7 mouse cellular contexts compared by ENCODE assay signal in the genomic region with DNA sequence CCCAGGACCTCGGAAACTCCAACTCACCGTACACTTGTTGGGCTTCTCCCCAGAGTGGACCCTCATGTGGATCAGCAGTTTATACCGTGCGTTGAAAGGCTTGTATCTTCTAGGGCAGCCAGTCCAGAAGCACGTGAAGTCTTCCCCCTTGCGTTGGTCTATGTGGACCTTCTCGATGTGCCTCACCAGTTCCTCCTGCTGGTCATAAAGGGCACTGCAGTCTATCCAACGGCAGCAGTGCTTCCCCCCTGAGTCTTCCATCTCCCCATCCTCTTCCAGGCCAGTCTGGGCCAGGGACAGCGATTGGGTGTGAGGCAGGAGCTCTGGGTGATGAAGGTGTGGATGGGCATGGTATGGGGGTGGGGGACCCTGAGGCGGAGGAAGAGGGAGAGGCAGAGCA.
DNase-seq lines count a peak whose midpoint lies in the region; TF ChIP-seq lines count a peak whose summit lies in the region.

No protein-coding gene starts in this region.

- H3K9me3 ChIP-seq in ES-E14 (ENCODE audit: control insufficient read depth, insufficient read depth, low read depth, low read length), result no peaks in the 10 kb centered on the region

- in situ Hi-C loops in ES-E14 (cut with MboI; ENCODE audit: low sequenced_read_pairs in 2 of 2, unreplicated experiment in 2 of 2), result loop anchor here in 1 of 2 experiments (25.0 kb wide), 1 partner anchor 206 kb away; no protein-coding TSS in a partner anchor

- H3K4me1 ChIP-seq in ES-E14 (ENCODE audit: control insufficient read depth in 2 of 2, insufficient read depth in 2 of 2, low read length in 2 of 2, poor library complexity in 1 of 2), result no peaks in the 10 kb centered on the region

- TF ChIP-seq CTCF in layer of hippocampus, adult 2 months (conservative IDR thresholded peaks at IDR 0.05), result peak; percentile 77

- DNase-seq in layer of hippocampus, adult 2 months (ENCODE audit: low spot score in 2 of 2), result no peak
- DNase-seq in layer of hippocampus, adult 9-11 months, result no peak
- DNase-seq in ES-E14 (ENCODE audit: low read depth, low spot score), result peak; percentile 60
- DNase-seq in adrenal gland, postnatal 10 days, result peak; percentile 63
- DNase-seq in heart, postnatal 36 days, result peak; percentile 17 to 40
- DNase-seq in naive thymus-derived CD4-positive, alpha-beta T cell, adult 2 months (ENCODE audit: low read depth), result peak; percentile 41
- no peak for DNase-seq in layer of hippocampus, adult 9-10 months (ENCODE audit: low spot score)

- no peaks in the 10 kb centered on the region for H3K36me3 ChIP-seq in ES-E14 (ENCODE audit: control insufficient read depth, insufficient read depth, low read length, poor library complexity, severe bottlenecking)

- intact Hi-C loops in heart, postnatal 36 days (cut with DNase I), result loop anchor here (10.0 kb wide), 1 partner anchor 366 kb away; no protein-coding TSS in a partner anchor

- peak overlapping the region; percentile 39; the same call in 1 of the 2 replicates for H3K27ac ChIP-seq in layer of hippocampus, adult 2 months
- H3K27ac ChIP-seq in ES-E14 (ENCODE audit: insufficient read depth, low read depth, low read length, poor library complexity, severe bottlenecking), result no peak overlapping the region

- H3K4me3 ChIP-seq in layer of hippocampus, adult 2 months, result no peak overlapping the region
- H3K4me3 ChIP-seq in ES-E14 (ENCODE audit: insufficient read depth in 1 of 2, low read depth in 1 of 2, low read length in 2 of 2, poor library complexity in 1 of 2, severe bottlenecking in 1 of 2), result peak overlapping the region in 1 of 2 experiments; percentile 34; a peak in 1 of 4 replicates

- no peak overlapping the region for H3K9ac ChIP-seq in ES-E14 (ENCODE audit: insufficient read depth, low read depth, low read length, poor library complexity, severe bottlenecking)

TF ChIP-seq in ES-E14, 5 proteins besides CTCF, POLR2A, EP300 and RAD21:
- peak; percentile 65; the same call in 1 of the 2 replicates for TF ChIP-seq ZC3H11A (IDR thresholded peaks at IDR 0.05; ENCODE audit: borderline replicate concordance, low read depth, low read length)
- no peak for TF ChIP-seq MAFK (IDR thresholded peaks at IDR 0.05; ENCODE audit: insufficient read depth, low read depth, low read length)
- TF ChIP-seq ZNF384 (IDR thresholded peaks at IDR 0.05; ENCODE audit: low read depth, low read length), result no peak
- TF ChIP-seq HCFC1 (IDR thresholded peaks at IDR 0.05; ENCODE audit: borderline replicate concordance, insufficient read depth, low read length), result no peak
- TF ChIP-seq CHD2 (IDR thresholded peaks at IDR 0.05; ENCODE audit: low read depth, low read length), result no peak

Comparison
In these comparisons a context has a peak if more than half of its experiments do, and no peak if none do; other contexts are left out.
1. DNase-seq: peak in ES-E14 (single experiment), adrenal gland, postnatal 10 days (single experiment), heart, postnatal 36 days (2 of 2) and naive thymus-derived CD4-positive, alpha-beta T cell, adult 2 months (single experiment); none in layer of hippocampus, adult 2 months (0 of 2), layer of hippocampus, adult 9-11 months (single experiment) and layer of hippocampus, adult 9-10 months (single experiment).